Mouse (Mus musculus) urinary bladder, adult 18-20 months (tissue): ENCODE measurements around the gene Avl9.

Experiments used
- DNase-seq, 2 experiments: peaks; one replicate each; pipeline ENCODE4 v3.0.0; 2022; ENCODE audit warnings: low spot score in 2 of 2, mixed read lengths in 2 of 2

The Avl9 gene

GRCm38 (mm10) chr6:56714574-56715269 lies at the start of gene Avl9:
TSS of gene Avl9 (plus strand) at chr6:56714899.
- peak; percentile 97 to 99 for DNase-seq

GRCm38 (mm10) chr6:56688238-56688637 lies 26.5 kb upstream of the Avl9 start:
- no peak for DNase-seq

GRCm38 (mm10) chr6:56691205-56691604 lies 23.5 kb upstream of the Avl9 start:
- DNase-seq = peak; percentile 11 to 35

- DNase-seq = no peak
These were observed 22.3 kb upstream of the Avl9 start for GRCm38 (mm10) chr6:56692445-56692844.

- peak; percentile 77 to 86 for DNase-seq
These were observed 10.5 kb upstream of the Avl9 start, which contains the start of gene Lsm5 for GRCm38 (mm10) chr6:56703931-56704900. TSS of gene Lsm5 (minus strand) at chr6:56704710.

GRCm38 (mm10) chr6:56714186-56714573 lies 519 bp upstream of the Avl9 start:
- no peak for DNase-seq

GRCm38 (mm10) chr6:56715270-56715666 lies 569 bp downstream of the Avl9 start:
- no peak for DNase-seq

GRCm38 (mm10) chr6:56719071-56719470 lies 4.4 kb downstream of the Avl9 start:
- no peak for DNase-seq

- no peak for DNase-seq
These were observed 6.2 kb downstream of the Avl9 start for GRCm38 (mm10) chr6:56720877-56721276.

GRCm38 (mm10) chr6:56732545-56732944 lies 17.8 kb downstream of the Avl9 start:
- DNase-seq = no peak

- no peak for DNase-seq
These were observed 31.3 kb downstream of the Avl9 start for GRCm38 (mm10) chr6:56745950-56746543.

GRCm38 (mm10) chr6:56753719-56754118 lies 39.0 kb downstream of the Avl9 start:
- DNase-seq = no peak

- no peak for DNase-seq
These were observed 41.4 kb downstream of the Avl9 start for GRCm38 (mm10) chr6:56756117-56756516.

GRCm38 (mm10) chr6:56759324-56759723 lies 44.6 kb downstream of the Avl9 start:
- no peak for DNase-seq

- DNase-seq = no peak
These were observed 50.6 kb downstream of the Avl9 start for GRCm38 (mm10) chr6:56765265-56765664.

- no peak for DNase-seq
These were observed 51.0 kb downstream of the Avl9 start for GRCm38 (mm10) chr6:56765696-56766095.

GRCm38 (mm10) chr6:56775816-56776215 lies 61.1 kb downstream of the Avl9 start:
- no peak for DNase-seq

GRCm38 (mm10) chr6:56779636-56780035 lies 64.9 kb downstream of the Avl9 start:
- DNase-seq = no peak

- no peak for DNase-seq
These were observed 69.0 kb downstream of the Avl9 start for GRCm38 (mm10) chr6:56783561-56784272.

- DNase-seq = no peak
These were observed 70.4 kb downstream of the Avl9 start for GRCm38 (mm10) chr6:56785068-56785467.

- DNase-seq = no peak
These were observed 73.0 kb downstream of the Avl9 start for GRCm38 (mm10) chr6:56787668-56788067.

- no peak for DNase-seq
These were observed 74.6 kb downstream of the Avl9 start for GRCm38 (mm10) chr6:56789336-56789735.
